Mouse (Mus musculus): ENCODE data around the gene Krtap17-1.
A peak's percentile ranks its signal among the peaks of the same experiment; 100 is the strongest.

Gene Krtap17-1

GRCm38 (mm10) chr11:99993620-99994383 lies at the start of gene Krtap17-1:
Krtap17-1 (minus strand) TSS chr11:99993994.
- no peak for DNase-seq (ENCODE audit: low read depth in 2 of 2, low spot score in 2 of 2)

- no peak for DNase-seq (ENCODE audit: low read depth in 2 of 2, low spot score in 2 of 2)
These were observed 47.7 kb upstream of the Krtap17-1 start, which contains the start of gene Krt34 for GRCm38 (mm10) chr11:100041454-100041853. Krt34 (minus strand) TSS chr11:100041554.

- no peak for DNase-seq (ENCODE audit: low read depth in 2 of 2, low spot score in 2 of 2)
These were observed 36.0 kb upstream of the Krtap17-1 start, which contains the start of gene Krt33b for GRCm38 (mm10) chr11:100029768-100030167. Krt33b (minus strand) TSS chr11:100029868.

DNA sequence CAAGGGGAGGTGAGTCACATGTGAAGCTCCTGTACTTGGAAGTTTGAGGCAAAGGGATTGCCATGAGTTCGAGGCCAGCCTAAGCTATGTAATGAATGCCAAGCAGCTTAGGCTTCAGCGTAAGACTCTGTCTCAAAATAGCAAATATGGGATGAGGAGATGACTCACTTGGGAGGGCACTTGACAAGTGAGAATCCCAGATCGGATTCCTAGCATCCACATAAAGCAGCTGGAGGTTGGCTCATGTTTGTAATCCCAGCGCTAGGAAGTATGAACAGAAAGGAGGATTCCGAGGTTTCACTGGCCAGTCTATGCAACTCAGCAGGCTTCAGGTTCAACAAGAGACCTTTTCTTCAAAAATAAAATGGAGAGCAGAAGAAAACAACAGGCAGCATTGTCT lies 27.6 kb upstream of the Krtap17-1 start:
- no peak for DNase-seq (ENCODE audit: low read depth in 2 of 2, low spot score in 2 of 2)

GRCm38 (mm10) chr11:100019466-100019865 lies 25.7 kb upstream of the Krtap17-1 start:
- DNase-seq (ENCODE audit: low read depth in 2 of 2, low spot score in 2 of 2) = no peak

- no peak for DNase-seq (ENCODE audit: low read depth in 2 of 2, low spot score in 2 of 2)
These were observed 22.3 kb upstream of the Krtap17-1 start, which contains the start of gene Krt33a for GRCm38 (mm10) chr11:100016112-100016511. Krt33a (minus strand) TSS chr11:100016212.

DNA sequence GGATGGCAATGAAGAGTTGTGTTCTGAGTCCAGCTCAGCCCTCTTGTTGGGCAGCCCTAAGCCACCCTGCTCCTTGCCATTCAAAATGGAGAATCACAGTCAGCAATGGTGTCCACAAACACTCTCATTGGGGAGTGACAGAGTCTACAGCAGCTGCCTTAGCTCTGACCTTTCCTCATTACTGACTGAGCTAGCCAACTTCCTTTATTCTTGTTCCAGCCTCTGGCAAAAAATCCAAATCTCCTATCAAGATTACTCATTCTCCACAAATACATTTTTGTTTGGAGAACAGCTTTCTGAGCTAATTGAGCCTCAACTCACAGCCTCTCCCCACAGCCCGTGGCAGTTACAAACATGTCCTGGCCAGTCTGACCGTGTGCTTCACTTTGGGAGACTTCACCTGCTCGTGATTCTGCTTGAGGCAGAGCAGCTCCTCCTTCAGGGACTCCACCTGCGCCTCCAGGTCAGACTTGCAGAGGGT lies 19.9 kb upstream of the Krtap17-1 start:
- DNase-seq (ENCODE audit: low read depth in 2 of 2, low spot score in 2 of 2) = no peak

DNA sequence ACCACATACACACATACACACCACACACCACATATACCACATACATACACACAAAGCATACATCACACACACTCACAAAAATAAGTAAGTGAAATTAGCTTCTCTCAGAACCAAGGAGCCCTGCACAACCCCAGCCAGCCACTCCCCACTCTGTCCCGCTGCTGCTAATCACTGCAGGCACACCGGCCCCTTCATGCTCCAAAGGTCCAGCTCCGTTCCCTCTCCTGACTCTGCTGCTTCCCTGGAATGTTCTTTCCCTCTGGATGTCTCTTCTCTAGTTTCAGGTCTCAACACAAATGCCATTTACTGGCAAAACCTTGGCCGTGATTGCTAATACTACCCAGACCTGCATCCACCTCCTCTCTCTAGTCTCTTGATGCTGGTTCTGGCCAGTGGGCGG lies 16.9 kb upstream of the Krtap17-1 start:
- DNase-seq (ENCODE audit: low read depth in 2 of 2, low spot score in 2 of 2) = no peak

- DNase-seq (ENCODE audit: low read depth in 2 of 2, low spot score in 2 of 2) = no peak
These were observed 14.5 kb upstream of the Krtap17-1 start for GRCm38 (mm10) chr11:100008336-100008735.

DNA sequence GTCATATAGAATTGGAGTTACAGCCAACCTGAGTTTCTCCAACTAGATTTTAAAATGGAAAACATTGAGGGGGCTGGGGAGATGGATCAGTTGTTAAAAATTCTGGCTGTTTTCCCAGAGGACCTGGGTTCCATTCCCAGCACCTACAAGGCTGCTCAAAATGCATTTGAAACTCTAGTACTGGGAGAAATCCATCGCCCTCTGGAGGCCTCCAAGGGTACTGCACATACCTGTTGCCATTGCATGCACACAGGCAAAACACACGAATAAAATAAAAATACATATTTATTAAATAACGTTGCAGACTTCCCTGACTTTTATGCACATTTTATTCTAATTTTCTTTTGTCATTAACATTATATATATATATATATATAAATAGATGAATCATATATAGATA lies 12.8 kb upstream of the Krtap17-1 start:
- no peak for DNase-seq (ENCODE audit: low read depth in 2 of 2, low spot score in 2 of 2)

- no peak for DNase-seq (ENCODE audit: low read depth in 2 of 2, low spot score in 2 of 2)
These were observed 12.1 kb upstream of the Krtap17-1 start for GRCm38 (mm10) chr11:100005905-100006304.

- peak in 1 of 2 experiments; percentile 15 for DNase-seq (ENCODE audit: low read depth in 2 of 2, low spot score in 2 of 2)
These were observed 11.1 kb upstream of the Krtap17-1 start for GRCm38 (mm10) chr11:100004846-100005245.

DNA sequence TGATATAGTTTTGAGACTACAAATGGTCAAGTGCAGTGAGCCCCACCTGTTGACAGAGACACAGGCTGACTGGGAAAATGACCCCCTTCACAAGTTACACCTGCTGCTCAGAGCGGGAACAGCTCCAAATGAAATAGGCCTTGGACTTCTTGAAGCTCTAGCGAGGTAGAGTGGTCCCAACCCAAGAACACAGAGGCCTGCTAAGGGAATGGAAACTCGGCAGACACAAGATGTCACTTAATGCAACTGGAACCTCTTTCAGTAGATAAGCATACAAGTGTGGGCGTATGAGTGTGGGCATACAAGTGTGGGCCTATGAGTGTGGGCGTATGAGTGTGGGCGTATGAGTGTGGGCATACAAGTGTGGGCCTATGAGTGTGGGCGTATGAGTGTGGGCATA lies 5.3 kb upstream of the Krtap17-1 start:
- DNase-seq (ENCODE audit: low read depth in 2 of 2, low spot score in 2 of 2) = no peak

GRCm38 (mm10) chr11:99994384-99994661 lies 529 bp upstream of the Krtap17-1 start:
- no peak for DNase-seq (ENCODE audit: low read depth in 2 of 2, low spot score in 2 of 2)

- DNase-seq (ENCODE audit: low read depth in 2 of 2, low spot score in 2 of 2) = no peak
These were observed 3.2 kb downstream of the Krtap17-1 start for GRCm38 (mm10) chr11:99990571-99990970.

DNA sequence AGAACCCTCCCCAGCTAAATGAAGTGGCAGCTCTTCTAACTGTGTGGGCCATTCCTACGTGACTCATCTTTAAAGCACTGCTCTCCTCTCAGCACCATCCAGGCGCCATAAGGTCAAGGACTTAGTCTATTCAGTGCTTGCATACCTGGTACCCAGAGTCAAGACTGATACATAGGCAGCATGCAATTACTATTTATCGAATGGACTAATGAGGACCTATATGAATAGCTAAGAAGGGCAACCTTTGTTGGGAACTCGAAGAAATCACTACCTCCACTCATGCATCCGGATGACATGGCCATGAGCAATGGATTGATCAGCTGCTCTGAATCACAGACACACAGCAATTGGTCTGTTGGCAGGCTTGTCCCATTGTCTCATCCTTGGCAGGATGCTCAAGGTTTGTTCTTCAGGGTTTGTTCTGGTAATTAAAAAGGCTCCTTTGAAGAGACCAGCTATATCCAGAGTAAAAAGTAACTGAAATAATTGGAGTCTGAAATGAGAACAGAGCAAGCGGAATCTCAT lies 3.9 kb downstream of the Krtap17-1 start:
- DNase-seq (ENCODE audit: low read depth in 2 of 2, low spot score in 2 of 2) = no peak

DNA sequence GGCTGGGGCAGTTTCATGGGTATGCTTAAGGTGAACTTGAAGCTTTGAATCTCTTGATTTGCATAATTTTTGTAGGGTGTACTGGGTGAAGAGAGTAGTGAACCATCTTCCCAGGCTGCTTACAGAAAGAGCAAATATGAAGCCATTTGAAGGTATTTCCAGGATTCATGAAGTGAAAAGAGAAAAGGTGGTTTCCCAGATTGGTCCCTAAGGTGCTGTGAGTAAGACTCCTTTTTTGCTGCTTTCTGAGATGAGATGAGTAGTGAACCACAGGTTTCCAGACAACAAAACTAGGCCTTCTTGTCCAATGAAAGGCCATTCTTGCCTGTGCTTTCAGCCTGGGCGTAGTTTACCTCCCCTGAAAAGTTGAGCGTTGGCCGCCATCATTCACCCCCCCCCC lies 5.3 kb downstream of the Krtap17-1 start:
- no peak for DNase-seq (ENCODE audit: low read depth in 2 of 2, low spot score in 2 of 2)

- no peak for DNase-seq (ENCODE audit: low read depth in 2 of 2, low spot score in 2 of 2)
These were observed 7.6 kb downstream of the Krtap17-1 start, which contains the start of gene Krtap16-1 for GRCm38 (mm10) chr11:99986180-99986647. Krtap16-1 (minus strand) TSS chr11:99986597.

- no peak for DNase-seq (ENCODE audit: low read depth in 2 of 2, low spot score in 2 of 2)
These were observed 8.3 kb downstream of the Krtap17-1 start for GRCm38 (mm10) chr11:99985291-99986092.

DNA sequence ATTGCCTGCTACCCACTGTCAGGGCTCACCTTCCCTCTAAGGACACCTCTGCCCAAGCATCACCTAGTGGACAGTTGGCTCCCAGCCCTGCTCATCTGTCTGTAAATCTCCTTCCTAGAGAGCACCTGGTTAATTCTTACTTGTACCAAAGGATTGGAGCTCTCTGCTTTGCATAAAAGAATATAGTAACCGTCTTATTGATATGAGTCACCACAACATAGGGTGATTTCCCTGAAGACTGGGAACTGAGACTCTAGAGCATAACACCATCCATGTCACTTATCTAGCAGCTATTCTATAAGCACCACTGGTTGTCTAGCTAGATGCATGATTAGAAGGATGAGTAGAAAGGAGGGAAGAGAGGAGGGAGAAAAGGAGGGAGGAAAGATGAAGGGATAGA lies 10.4 kb downstream of the Krtap17-1 start:
- DNase-seq (ENCODE audit: low read depth in 2 of 2, low spot score in 2 of 2) = no peak

DNA sequence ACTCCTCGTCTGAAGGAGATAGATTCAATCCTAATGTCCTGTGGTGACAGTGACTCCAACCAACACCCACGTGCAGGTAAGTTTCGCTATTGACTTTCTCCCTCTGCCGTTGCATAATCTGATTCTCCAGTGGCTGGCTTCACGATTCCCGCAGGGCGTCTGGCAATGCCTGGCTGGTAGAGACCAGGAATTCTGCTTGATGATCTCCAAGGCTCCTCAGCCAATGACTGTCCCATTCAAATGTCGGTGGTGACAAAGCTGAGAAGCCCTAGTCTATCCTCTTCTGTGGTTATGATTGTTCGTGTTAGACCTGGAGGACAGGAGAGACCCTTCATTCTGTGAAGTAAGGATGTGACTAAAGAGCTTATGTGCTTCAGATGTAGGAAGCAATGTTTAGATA lies 11.1 kb downstream of the Krtap17-1 start:
- DNase-seq (ENCODE audit: low read depth in 2 of 2, low spot score in 2 of 2) = no peak

DNA sequence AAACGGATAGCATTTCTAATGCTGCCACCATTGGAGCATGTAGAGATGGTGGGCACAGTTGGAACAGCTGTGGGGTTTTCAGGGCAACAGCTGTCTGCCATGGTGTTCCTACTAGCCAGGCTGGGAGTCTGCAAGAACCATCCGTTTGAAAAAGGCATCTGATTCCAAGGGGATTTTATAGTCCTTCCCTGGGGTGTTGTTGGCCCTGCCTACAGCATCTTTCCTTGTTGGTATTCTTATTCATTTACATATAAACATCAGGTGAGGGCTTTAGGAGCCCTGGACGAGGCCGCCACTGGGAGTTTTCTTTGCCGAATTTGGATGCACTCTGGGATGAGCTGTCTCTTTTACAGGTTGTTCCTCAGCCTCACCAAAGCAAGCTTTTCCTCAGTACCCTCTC lies 14.8 kb downstream of the Krtap17-1 start, which contains the start of gene Krtap29-1:
Gene Krtap29-1 (minus strand): TSS at position 101 of the 400 bp plus-strand sequence.
- no peak for DNase-seq (ENCODE audit: low read depth in 2 of 2, low spot score in 2 of 2)

Measured in CD8-positive naive resting alpha-beta T cell, adult 2 months (primary cell).